Mouse (Mus musculus) ES-E14 (cell line): Measurements from ENCODE around the gene Tenm2. TPM values are rescaled to one million over a fixed set of nuclear protein-coding genes. Genes with fewer than 3 reads are reported as not detected.

Experiments
- DNase-seq: peaks from one replicate; pipeline ENCODE4 v3.0.0-alpha.2; 2013; ENCODE audit warnings: low read depth, low spot score
- H3K27ac ChIP-seq: 2 replicates; pipeline ENCODE4 v1.5.1; 2012; ENCODE audit warnings: low read depth, mild to moderate bottlenecking, low read length, moderate library complexity, mixed read lengths; ENCODE audit not compliant: poor library complexity, insufficient read depth, severe bottlenecking
- H3K36me3 ChIP-seq: 2 replicates; pipeline ENCODE4 v1.6.1; 2012; ENCODE audit warnings: mild to moderate bottlenecking, low read length, moderate library complexity, mixed read lengths; ENCODE audit not compliant: control insufficient read depth, poor library complexity, insufficient read depth, severe bottlenecking
- H3K4me1 ChIP-seq, 2 experiments: fragments of 150-350 bp in 1 of 2; sonication (generic) in 1 of 2; 2 replicates each; pipeline ENCODE4 v1.6.1; 2012; ENCODE audit warnings: low read length in 2 of 2, mild to moderate bottlenecking in 1 of 2, mixed read lengths in 1 of 2; ENCODE audit not compliant: control insufficient read depth in 2 of 2, insufficient read depth in 2 of 2, poor library complexity in 1 of 2
- H3K4me3 ChIP-seq, 2 experiments: fragments of 150-350 bp in 1 of 2; sonication (generic) in 1 of 2; 2 replicates each; pipeline ENCODE4 v1.5.1; 2012; ENCODE audit warnings: low read length in 2 of 2, low read depth in 1 of 2, mild to moderate bottlenecking in 1 of 2, mixed read lengths in 1 of 2; ENCODE audit not compliant: insufficient read depth in 1 of 2, poor library complexity in 1 of 2, severe bottlenecking in 1 of 2
- H3K9ac ChIP-seq: 2 replicates; pipeline ENCODE4 v1.6.1; 2012; ENCODE audit warnings: low read depth, mild to moderate bottlenecking, low read length, mixed read lengths; ENCODE audit not compliant: poor library complexity, insufficient read depth, severe bottlenecking
- H3K9me3 ChIP-seq: fragments of 150-350 bp; sonication (generic); 2 replicates; pipeline ENCODE4 v1.6.1; 2012; ENCODE audit warnings: low read depth, mild to moderate bottlenecking, low read length; ENCODE audit not compliant: control insufficient read depth, insufficient read depth
- CHD2 ChIP-seq: IDR thresholded peaks from 2 replicates; pipeline ENCODE4 v1.6.1; 2014; ENCODE audit warnings: mild to moderate bottlenecking, low read depth, low read length, inconsistent platforms
- HCFC1 ChIP-seq: IDR thresholded peaks from 2 replicates; pipeline ENCODE4 v1.6.1; 2012; ENCODE audit warnings: low read length, inconsistent platforms, borderline replicate concordance; ENCODE audit not compliant: insufficient read depth
- MAFK ChIP-seq: IDR thresholded peaks from 2 replicates; pipeline ENCODE4 v1.6.1; 2014; ENCODE audit warnings: mild to moderate bottlenecking, low read depth, low read length, inconsistent platforms; ENCODE audit not compliant: insufficient read depth
- ZC3H11A ChIP-seq: IDR thresholded peaks from 2 replicates; pipeline ENCODE4 v1.6.1; 2012; ENCODE audit warnings: low read depth, mild to moderate bottlenecking, inconsistent platforms, low read length, borderline replicate concordance
- ZNF384 ChIP-seq: IDR thresholded peaks from 2 replicates; pipeline ENCODE4 v1.6.1; 2012; ENCODE audit warnings: low read depth, low read length, inconsistent platforms
- in situ Hi-C, 2 experiments: fragments of 600-800 bp; cut with MboI; formaldehyde crosslinking; loops; one replicate each; pipeline ENCODE4 v1.15.1; 2025; ENCODE audit warnings: low sequenced_read_pairs in 2 of 2, inconsistent platforms in 1 of 2; ENCODE audit not compliant: unreplicated experiment in 2 of 2
- total RNA-seq: library from RNA; depleted of rRNA; stranded (reverse); fragments of 300-350 nt; gene quantifications from 2 replicates; pipeline ENCODE4 v1.2.3, GENCODE M21; 2012

Tenm2 gene
- total RNA-seq, 1 experiment: 0.04 TPM

- no peak overlapping the region for H3K4me3 ChIP-seq
- TF ChIP-seq ZC3H11A (no peak), HCFC1 (no peak), CHD2 (no peak), MAFK (no peak), ZNF384 (no peak)
- no peak overlapping the region for H3K9ac ChIP-seq
Measured at GRCm38 (mm10) chr11:36059325-36059843, 1176.4 kb downstream of the Tenm2 start.

DNA sequence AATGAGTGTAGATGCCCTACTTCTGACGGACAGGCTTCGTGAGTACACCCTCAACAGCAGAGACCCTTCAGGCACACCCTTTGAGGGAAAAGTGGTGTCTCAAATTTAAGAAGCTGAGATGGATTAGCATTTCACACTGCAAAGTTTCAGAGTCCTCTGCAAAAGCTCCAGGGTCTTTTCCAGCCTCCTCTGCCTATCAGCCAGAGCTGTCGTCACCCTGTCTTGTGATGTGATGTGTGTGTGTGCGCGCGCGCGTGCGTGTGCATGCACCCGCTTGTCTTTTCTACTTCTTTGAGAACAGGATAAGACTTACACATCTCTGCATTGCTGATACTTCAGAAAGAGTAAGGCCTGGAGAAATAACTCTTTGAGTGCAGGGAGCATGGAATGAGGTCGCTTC, 1179.2 kb downstream of the Tenm2 start:
- no peaks in the 10 kb centered on the region for H3K9me3 ChIP-seq
- H3K36me3 ChIP-seq: no peaks in the 10 kb centered on the region
- TF ChIP-seq MAFK: no peak
- TF ChIP-seq ZC3H11A: no peak
- TF ChIP-seq ZNF384: no peak
- TF ChIP-seq CHD2: no peak
- TF ChIP-seq HCFC1: no peak
- in situ Hi-C loops: no loop called here
- H3K9ac ChIP-seq: no peak overlapping the region
- no peak overlapping the region for H3K27ac ChIP-seq
- no peak overlapping the region for H3K4me3 ChIP-seq
- H3K4me1 ChIP-seq: no peaks in the 10 kb centered on the region
- no peak for DNase-seq

More at GRCm38 (mm10) chr11:36059325-36059843, 1176.4 kb downstream of the Tenm2 start:
- DNase-seq: no peak
- no peaks in the 10 kb centered on the region for H3K36me3 ChIP-seq
- no peak overlapping the region for H3K27ac ChIP-seq
- in situ Hi-C loops: no loop called here
- H3K4me1 ChIP-seq: no peaks in the 10 kb centered on the region
- H3K9me3 ChIP-seq: no peaks in the 10 kb centered on the region

GRCm38 (mm10) chr11:36054323-36054722, 1181.4 kb downstream of the Tenm2 start:
- TF ChIP-seq HCFC1: no peak
- no peak for TF ChIP-seq ZNF384
- TF ChIP-seq ZC3H11A: no peak
- no peak for TF ChIP-seq MAFK
- TF ChIP-seq CHD2: no peak
- H3K9ac ChIP-seq: no peak overlapping the region
- DNase-seq: no peak
- no peaks in the 10 kb centered on the region for H3K9me3 ChIP-seq
- H3K27ac ChIP-seq: no peak overlapping the region
- in situ Hi-C loops: no loop called here
- no peaks in the 10 kb centered on the region for H3K4me1 ChIP-seq
- H3K4me3 ChIP-seq: no peak overlapping the region
- no peaks in the 10 kb centered on the region for H3K36me3 ChIP-seq

DNA sequence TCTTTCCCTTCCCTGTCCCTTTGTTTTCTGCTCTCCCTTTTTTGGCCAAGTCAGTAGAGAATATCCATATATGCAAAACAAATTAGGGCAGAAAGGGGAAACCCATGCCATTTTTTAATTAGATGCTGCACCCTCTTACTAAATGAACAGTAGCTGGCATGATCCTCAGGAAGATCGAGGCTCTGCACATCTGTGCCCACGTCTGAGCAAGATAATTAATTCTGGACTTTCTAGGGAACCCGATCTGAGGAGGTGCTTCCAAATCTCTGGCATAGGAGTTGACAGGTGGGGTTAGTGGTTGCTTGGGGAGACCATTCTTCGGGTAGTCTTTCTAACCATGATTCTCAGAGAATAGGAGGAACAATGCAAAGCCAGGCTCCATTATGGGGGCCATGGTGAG, 1182.3 kb downstream of the Tenm2 start:
- TF ChIP-seq CHD2: no peak
- no peak for TF ChIP-seq ZC3H11A
- no peak for TF ChIP-seq MAFK
- TF ChIP-seq ZNF384: no peak
- no peak for TF ChIP-seq HCFC1
- Histone ChIP-seq H3K4me1 (no peaks in the 10 kb centered on the region), H3K4me3 (no peak overlapping the region), H3K27ac (no peak overlapping the region), H3K36me3 (no peaks in the 10 kb centered on the region), H3K9ac (no peak overlapping the region), H3K9me3 (no peaks in the 10 kb centered on the region)
- DNase-seq: no peak
- in situ Hi-C loops: no loop called here

- TF ChIP-seq ZC3H11A (no peak), CHD2 (no peak), ZNF384 (no peak), MAFK (no peak), HCFC1 (no peak)
- no peaks in the 10 kb centered on the region for H3K4me1 ChIP-seq
- H3K9ac ChIP-seq: no peak overlapping the region
- no peaks in the 10 kb centered on the region for H3K9me3 ChIP-seq
- H3K36me3 ChIP-seq: no peaks in the 10 kb centered on the region
- no peak for DNase-seq
- no peak overlapping the region for H3K4me3 ChIP-seq
- in situ Hi-C loops: no loop called here
- H3K27ac ChIP-seq: no peak overlapping the region
Measured at GRCm38 (mm10) chr11:36052598-36052997, 1183.2 kb downstream of the Tenm2 start.
